Mouse (Mus musculus) urinary bladder, adult 2 months (tissue): ENCODE data around the gene Actbl2. TPM values are rescaled to one million over a fixed set of nuclear protein-coding genes. Genes with fewer than 3 reads are reported as not detected.

ENCODE experiments used
- DNase-seq: peaks from one replicate; pipeline ENCODE4 v3.0.0; 2022; ENCODE audit warnings: low spot score
- polyA plus RNA-seq: library from polyadenylated mRNA; depleted of rRNA; stranded (reverse); fragments of >200 nt; gene quantifications from 2 replicates; pipeline ENCODE4 v1.2.3, GENCODE M21; 2012; rRNA removed

Actbl2 gene
- polyA plus RNA-seq, 1 experiment: 0.07 TPM

- no peak for DNase-seq
Observed at GRCm38 (mm10) chr13:111269789-111270335, 15.0 kb downstream of the Actbl2 start.

- DNase-seq: no peak
Observed at GRCm38 (mm10) chr13:111271868-111272267, 17.1 kb downstream of the Actbl2 start.

GRCm38 (mm10) chr13:111286461-111287385 is 31.9 kb downstream of the Actbl2 start:
- no peak for DNase-seq

- no peak for DNase-seq
Observed at GRCm38 (mm10) chr13:111291161-111291957, 36.5 kb downstream of the Actbl2 start.

GRCm38 (mm10) chr13:111291958-111292493 is 37.2 kb downstream of the Actbl2 start:
- no peak for DNase-seq

GRCm38 (mm10) chr13:111293478-111293877 is 38.7 kb downstream of the Actbl2 start:
- DNase-seq: no peak

- DNase-seq: no peak
Observed at GRCm38 (mm10) chr13:111294965-111295494, 40.2 kb downstream of the Actbl2 start.

GRCm38 (mm10) chr13:111296029-111296428 is 41.2 kb downstream of the Actbl2 start:
- DNase-seq: no peak

- no peak for DNase-seq
Observed at GRCm38 (mm10) chr13:111297614-111298013, 42.8 kb downstream of the Actbl2 start.

- no peak for DNase-seq
Observed at GRCm38 (mm10) chr13:111299145-111299713, 44.4 kb downstream of the Actbl2 start.

- no peak for DNase-seq
Observed at GRCm38 (mm10) chr13:111300846-111301245, 46.0 kb downstream of the Actbl2 start.

GRCm38 (mm10) chr13:111301431-111301830 is 46.6 kb downstream of the Actbl2 start:
- DNase-seq: no peak

GRCm38 (mm10) chr13:111304194-111304593 is 49.4 kb downstream of the Actbl2 start:
- no peak for DNase-seq

GRCm38 (mm10) chr13:111304736-111305135 is 49.9 kb downstream of the Actbl2 start:
- no peak for DNase-seq

Other genes starting within 250 kb of the Actbl2 start
- 36.1 and 39.1 TPM in 2 replicates for gene Gpbp1, start 235.1 kb downstream of the Actbl2 start, polyA plus RNA-seq